Mouse (Mus musculus) cortical plate, adult 2 months (tissue): Measurements from ENCODE around the gene Ppil1.

Source experiments
- CTCF ChIP-seq: fragments of 200-500 bp; IDR thresholded peaks from 2 replicates; pipeline ENCODE4 v1.5.1; 2011; ENCODE audit warnings: mild to moderate bottlenecking, control low read depth, low read length; ENCODE audit not compliant: insufficient read depth; ENCODE audit errors: extremely low read depth
- POLR2A ChIP-seq: fragments of 200-500 bp; IDR thresholded peaks from 2 replicates; pipeline ENCODE4 v1.6.1; 2011; ENCODE audit warnings: mild to moderate bottlenecking, low read length, control low read depth; ENCODE audit not compliant: insufficient read depth; ENCODE audit errors: extremely low read depth

- TF ChIP-seq POLR2A (no peak), CTCF (no peak)
Observed at GRCm38 (mm10) chr17:29245725-29246124, 18.3 kb downstream of the Ppil1 start.
